Mouse (Mus musculus): ENCODE results near the gene Sorcs1.

GRCm38 (mm10) chr19:50674921-50675320, 3.5 kb downstream of the Sorcs1 start:
- TF ChIP-seq CTCF (IDR thresholded peaks at IDR 0.05; ENCODE audit: borderline replicate concordance, insufficient read depth, low read length) (no peak), POLR2A (IDR thresholded peaks at IDR 0.05; ENCODE audit: low read depth, low read length) (no peak)
